Mouse (Mus musculus): ENCODE results near the gene Kctd17.

Kctd17 gene

GRCm38 (mm10) chr15:78428391-78429138, at the start of gene Kctd17:
Kctd17 (plus strand) TSS chr15:78428564.
- peak; percentile 57 for DNase-seq (ENCODE audit: low spot score)

GRCm38 (mm10) chr15:78380208-78380607, 48.2 kb upstream of the Kctd17 start:
- DNase-seq (ENCODE audit: low spot score) = no peak

GRCm38 (mm10) chr15:78380741-78381140, 47.6 kb upstream of the Kctd17 start:
- DNase-seq (ENCODE audit: low spot score) = no peak

GRCm38 (mm10) chr15:78382115-78382514, 46.2 kb upstream of the Kctd17 start:
- no peak for DNase-seq (ENCODE audit: low spot score)

GRCm38 (mm10) chr15:78383450-78384219, 44.7 kb upstream of the Kctd17 start:
- no peak for DNase-seq (ENCODE audit: low spot score)

- no peak for DNase-seq (ENCODE audit: low spot score)
Observed at GRCm38 (mm10) chr15:78384220-78385116, 43.9 kb upstream of the Kctd17 start.

- no peak for DNase-seq (ENCODE audit: low spot score)
Observed at GRCm38 (mm10) chr15:78385564-78385963, 42.8 kb upstream of the Kctd17 start.

GRCm38 (mm10) chr15:78390855-78391254, 37.5 kb upstream of the Kctd17 start:
- DNase-seq (ENCODE audit: low spot score) = no peak

GRCm38 (mm10) chr15:78395478-78395962, 32.8 kb upstream of the Kctd17 start, which contains the start of gene Tex33:
Tex33 (minus strand) TSS chr15:78395912.
- DNase-seq (ENCODE audit: low spot score) = no peak

- DNase-seq (ENCODE audit: low spot score) = no peak
Observed at GRCm38 (mm10) chr15:78401345-78401744, 27.0 kb upstream of the Kctd17 start.

GRCm38 (mm10) chr15:78401921-78402320, 26.4 kb upstream of the Kctd17 start:
- DNase-seq (ENCODE audit: low spot score) = no peak

GRCm38 (mm10) chr15:78402423-78402822, 25.9 kb upstream of the Kctd17 start:
- DNase-seq (ENCODE audit: low spot score) = no peak

- no peak for DNase-seq (ENCODE audit: low spot score)
Observed at GRCm38 (mm10) chr15:78403301-78403741, 25.0 kb upstream of the Kctd17 start.

- DNase-seq (ENCODE audit: low spot score) = no peak
Observed at GRCm38 (mm10) chr15:78403896-78404295, 24.5 kb upstream of the Kctd17 start.

GRCm38 (mm10) chr15:78405098-78405497, 23.3 kb upstream of the Kctd17 start:
- no peak for DNase-seq (ENCODE audit: low spot score)

- peak; percentile 59 for DNase-seq (ENCODE audit: low spot score)
Observed at GRCm38 (mm10) chr15:78405517-78406211, 22.7 kb upstream of the Kctd17 start, which contains the start of gene Tst. Tst (minus strand) TSS chr15:78405907.

- DNase-seq (ENCODE audit: low spot score) = peak; percentile 51
Observed at GRCm38 (mm10) chr15:78406293-78406934, 21.9 kb upstream of the Kctd17 start, which contains the start of gene Mpst. Mpst (plus strand) TSS chr15:78406416.

- no peak for DNase-seq (ENCODE audit: low spot score)
Observed at GRCm38 (mm10) chr15:78409570-78410052, 18.8 kb upstream of the Kctd17 start.

GRCm38 (mm10) chr15:78413083-78413718, 15.2 kb upstream of the Kctd17 start:
- no peak for DNase-seq (ENCODE audit: low spot score)

GRCm38 (mm10) chr15:78413719-78414117, 14.6 kb upstream of the Kctd17 start:
- DNase-seq (ENCODE audit: low spot score) = no peak
